Mouse (Mus musculus): ENCODE data around the gene Actr1a. TPM values are rescaled to one million over a fixed set of nuclear protein-coding genes. Genes with fewer than 3 reads are reported as not detected.

The Actr1a gene
- 164 and 170 TPM in 2 replicates for polyA plus RNA-seq (2016; fragmentation: Nextera tagmentation; extraction: Ambion mirVana)

- Histone ChIP-seq H3K9me3 (no peaks in the 10 kb centered on the region), H3K36me3 (replicated peaks) (peaks cover 15% of the 10 kb centered on the region), H3K27me3 (replicated peaks; ENCODE audit: low read depth, poor library complexity, severe bottlenecking) (no peaks in the 10 kb centered on the region), H3K27ac (replicated peaks) (peak within 1 kb of the TSS; percentile 91), H3K4me3 (peak within 1 kb of the TSS; percentile 80), H3K4me1 (peaks cover 47% of the 10 kb centered on the region)
- WGBS: under 1% methylated on average over 51 of the region's 51 CpGs
- peak; percentile 97 for DNase-seq (ENCODE audit: low spot score)
Measured at GRCm38 (mm10) chr19:46395109-46396009, at the start of gene Actr1a. Gene Actr1a (minus strand): TSS chr19:46395748.

- H3K27me3 ChIP-seq (replicated peaks; ENCODE audit: low read depth, poor library complexity, severe bottlenecking): no peaks in the 10 kb centered on the region
- no peaks in the 10 kb centered on the region for H3K9me3 ChIP-seq
- H3K36me3 ChIP-seq (replicated peaks): no peaks in the 10 kb centered on the region
- WGBS: 6% methylated on average over 6 of the region's 6 CpGs
- peak overlapping the region; percentile 58; the same call in 1 of the 2 replicates for H3K27ac ChIP-seq (replicated peaks)
- peaks cover 50% of the 10 kb centered on the region for H3K4me1 ChIP-seq
- DNase-seq (ENCODE audit: low spot score): peak; percentile 85
- peak overlapping the region; percentile 18; the same call in 1 of the 2 replicates for H3K4me3 ChIP-seq
Measured at GRCm38 (mm10) chr19:46444209-46444608, 48.7 kb upstream of the Actr1a start.

GRCm38 (mm10) chr19:46443509-46443908, 48.0 kb upstream of the Actr1a start:
- Histone ChIP-seq H3K4me3 (0 out of 2 replicates have a peak overlapping the region, but pooled peaks have one; percentile 13), H3K36me3 (replicated peaks) (peaks cover 2% of the 10 kb centered on the region; the same call in 1 of the 2 replicates), H3K27ac (replicated peaks) (peak overlapping the region; percentile 58), H3K9me3 (no peaks in the 10 kb centered on the region), H3K27me3 (replicated peaks; ENCODE audit: low read depth, poor library complexity, severe bottlenecking) (no peaks in the 10 kb centered on the region), H3K4me1 (peaks cover 46% of the 10 kb centered on the region)
- WGBS: 7% methylated on average over 6 of the region's 6 CpGs
- no peak for DNase-seq (ENCODE audit: low spot score)

GRCm38 (mm10) chr19:46435492-46435891, 39.9 kb upstream of the Actr1a start:
- Histone ChIP-seq H3K9me3 (no peaks in the 10 kb centered on the region), H3K27me3 (replicated peaks; ENCODE audit: low read depth, poor library complexity, severe bottlenecking) (no peaks in the 10 kb centered on the region), H3K4me3 (no peak overlapping the region), H3K27ac (replicated peaks) (peak overlapping the region; percentile 42), H3K36me3 (replicated peaks) (peaks cover 27% of the 10 kb centered on the region), H3K4me1 (peaks cover 57% of the 10 kb centered on the region)
- DNase-seq (ENCODE audit: low spot score): peak; percentile 65
- 5% methylated on average over 7 of the region's 7 CpGs for WGBS

GRCm38 (mm10) chr19:46434591-46434990, 39.0 kb upstream of the Actr1a start:
- no peak for DNase-seq (ENCODE audit: low spot score)
- Histone ChIP-seq H3K27me3 (replicated peaks; ENCODE audit: low read depth, poor library complexity, severe bottlenecking) (no peaks in the 10 kb centered on the region), H3K4me1 (peaks cover 57% of the 10 kb centered on the region), H3K4me3 (peak overlapping the region; percentile 32; the same call in 1 of the 2 replicates), H3K9me3 (no peaks in the 10 kb centered on the region), H3K36me3 (replicated peaks) (peaks cover 27% of the 10 kb centered on the region), H3K27ac (replicated peaks) (peak overlapping the region; percentile 79)
- 53% methylated on average over 9 of the region's 9 CpGs for WGBS

- Histone ChIP-seq H3K4me1 (peaks cover 57% of the 10 kb centered on the region), H3K4me3 (peak overlapping the region; percentile 32), H3K9me3 (no peaks in the 10 kb centered on the region), H3K36me3 (replicated peaks) (peaks cover 29% of the 10 kb centered on the region), H3K27me3 (replicated peaks; ENCODE audit: low read depth, poor library complexity, severe bottlenecking) (no peaks in the 10 kb centered on the region), H3K27ac (replicated peaks) (peak overlapping the region; percentile 79)
- WGBS: 50% methylated on average over 9 of the region's 9 CpGs
- no peak for DNase-seq (ENCODE audit: low spot score)
Measured at GRCm38 (mm10) chr19:46434148-46434547, 38.6 kb upstream of the Actr1a start.

- peak overlapping the region; percentile 79 for H3K27ac ChIP-seq (replicated peaks)
- peak; percentile 52 for DNase-seq (ENCODE audit: low spot score)
Measured at GRCm38 (mm10) chr19:46433712-46434111, 38.2 kb upstream of the Actr1a start.

GRCm38 (mm10) chr19:46429250-46429649, 33.7 kb upstream of the Actr1a start:
- Histone ChIP-seq H3K36me3 (replicated peaks) (peaks cover 67% of the 10 kb centered on the region), H3K4me1 (peaks cover 39% of the 10 kb centered on the region), H3K27me3 (replicated peaks; ENCODE audit: low read depth, poor library complexity, severe bottlenecking) (no peaks in the 10 kb centered on the region), H3K4me3 (no peak overlapping the region), H3K9me3 (no peaks in the 10 kb centered on the region), H3K27ac (replicated peaks) (no peak overlapping the region)
- no peak for DNase-seq (ENCODE audit: low spot score)

More at GRCm38 (mm10) chr19:46433712-46434111, 38.2 kb upstream of the Actr1a start:
- no peaks in the 10 kb centered on the region for H3K27me3 ChIP-seq (replicated peaks; ENCODE audit: low read depth, poor library complexity, severe bottlenecking)
- H3K4me3 ChIP-seq: peak overlapping the region; percentile 32; the same call in 1 of the 2 replicates
- 41% methylated on average over 7 of the region's 7 CpGs for WGBS
- H3K36me3 ChIP-seq (replicated peaks): peaks cover 34% of the 10 kb centered on the region
- peaks cover 57% of the 10 kb centered on the region for H3K4me1 ChIP-seq
- no peaks in the 10 kb centered on the region for H3K9me3 ChIP-seq

GRCm38 (mm10) chr19:46426488-46426887, 30.9 kb upstream of the Actr1a start:
- no peak overlapping the region for H3K4me3 ChIP-seq
- H3K27ac ChIP-seq (replicated peaks): no peak overlapping the region
- DNase-seq (ENCODE audit: low spot score): no peak
- H3K9me3 ChIP-seq: no peaks in the 10 kb centered on the region
- 81% methylated on average over 12 of the region's 12 CpGs for WGBS
- H3K36me3 ChIP-seq (replicated peaks): peaks cover 56% of the 10 kb centered on the region
- no peaks in the 10 kb centered on the region for H3K27me3 ChIP-seq (replicated peaks; ENCODE audit: low read depth, poor library complexity, severe bottlenecking)
- H3K4me1 ChIP-seq: peaks cover 44% of the 10 kb centered on the region

GRCm38 (mm10) chr19:46425266-46425665, 29.7 kb upstream of the Actr1a start:
- Histone ChIP-seq H3K4me1 (peaks cover 45% of the 10 kb centered on the region), H3K36me3 (replicated peaks) (peaks cover 46% of the 10 kb centered on the region), H3K27ac (replicated peaks) (no peak overlapping the region), H3K4me3 (no peak overlapping the region), H3K9me3 (no peaks in the 10 kb centered on the region), H3K27me3 (replicated peaks; ENCODE audit: low read depth, poor library complexity, severe bottlenecking) (no peaks in the 10 kb centered on the region)
- 85% methylated on average over 8 of the region's 8 CpGs for WGBS
- no peak for DNase-seq (ENCODE audit: low spot score)

- peak overlapping the region; percentile 66 for H3K27ac ChIP-seq (replicated peaks)
- peak; percentile 87 for DNase-seq (ENCODE audit: low spot score)
- no peak overlapping the region for H3K4me3 ChIP-seq
- 31% methylated on average over 11 of the region's 11 CpGs for WGBS
- peaks cover 64% of the 10 kb centered on the region for H3K4me1 ChIP-seq
- H3K36me3 ChIP-seq (replicated peaks): peaks cover 29% of the 10 kb centered on the region
- H3K9me3 ChIP-seq: no peaks in the 10 kb centered on the region
- no peaks in the 10 kb centered on the region for H3K27me3 ChIP-seq (replicated peaks; ENCODE audit: low read depth, poor library complexity, severe bottlenecking)
Measured at GRCm38 (mm10) chr19:46422384-46423338, 27.1 kb upstream of the Actr1a start.

- WGBS: 92% methylated on average over 7 of the region's 7 CpGs
- Histone ChIP-seq H3K27ac (replicated peaks) (no peak overlapping the region), H3K4me1 (peaks cover 73% of the 10 kb centered on the region), H3K9me3 (no peaks in the 10 kb centered on the region), H3K36me3 (replicated peaks) (peaks cover 13% of the 10 kb centered on the region), H3K4me3 (no peak overlapping the region), H3K27me3 (replicated peaks; ENCODE audit: low read depth, poor library complexity, severe bottlenecking) (no peaks in the 10 kb centered on the region)
- DNase-seq (ENCODE audit: low spot score): no peak
Measured at GRCm38 (mm10) chr19:46420410-46420809, 24.9 kb upstream of the Actr1a start.

Measured in embryonic facial prominence, embryonic 10.5 days (tissue).